Comparison of ENCODE assay signal across 8 mouse cellular contexts in the genomic region with DNA sequence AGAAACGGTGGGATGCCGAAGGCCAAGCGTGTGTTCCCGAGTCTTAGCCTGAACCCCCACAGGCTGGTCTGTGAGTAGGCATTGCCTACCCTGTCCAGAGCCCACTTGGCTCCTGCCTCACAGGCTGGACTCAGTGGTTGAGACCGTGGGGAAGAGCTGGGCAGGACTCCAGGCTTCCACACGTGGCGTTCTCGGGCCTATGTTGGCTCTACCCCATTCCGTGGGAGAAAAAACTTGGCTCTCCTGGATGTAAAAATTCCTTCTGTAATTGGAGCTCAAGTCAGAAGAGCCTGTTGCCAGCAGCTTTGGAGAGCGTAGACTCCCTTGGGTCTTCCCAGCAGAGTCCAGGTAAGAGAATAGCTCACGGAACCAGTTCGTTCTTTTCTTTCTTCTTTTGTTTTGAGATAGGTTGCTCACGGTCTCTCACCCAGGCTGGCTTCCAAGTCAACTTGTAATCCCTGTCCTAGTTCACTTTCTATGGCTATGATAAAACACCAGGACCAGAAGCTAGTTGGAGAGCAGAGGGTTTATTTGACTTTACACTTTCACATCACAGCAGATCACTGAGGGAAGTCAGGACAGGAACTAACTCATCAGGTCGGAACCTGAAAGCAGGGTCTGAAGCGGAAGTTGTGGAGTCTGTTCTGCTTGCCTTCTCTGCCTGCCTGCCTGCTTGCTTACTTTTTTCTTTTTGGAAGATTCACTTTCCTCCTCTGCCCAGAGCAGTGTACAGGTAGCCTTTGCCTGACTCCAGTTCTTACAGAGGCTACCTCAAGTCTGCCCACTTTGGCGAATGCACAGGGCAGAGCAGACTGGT. TPM values are rescaled to one million over a fixed set of nuclear protein-coding genes. Genes with fewer than 3 reads are reported as not detected.
DNase-seq lines count a peak whose midpoint lies in the region; ATAC-seq lines count a peak whose summit lies in the region.
"Had no signal": no experiment of that assay in that cellular context is flagged by ENCODE, and none has a peak within 500 bp of the region (broad histone marks: within the 10 kb centered on the region; RNA-seq: fewer than 3 reads in every experiment).

No protein-coding gene starts in this region.

- no peak overlapping the region for H3K4me2 ChIP-seq in limb, embryonic 12.5 days

- H3K4me1 ChIP-seq in limb, embryonic 12.5 days (replicated peaks) = peaks cover 13% of the 10 kb centered on the region; the same call in 1 of the 2 replicates
- peaks cover 8% of the 10 kb centered on the region for H3K4me1 ChIP-seq in limb, embryonic 10.5 days
- H3K4me1 ChIP-seq in brown adipose tissue, adult 24 weeks (ENCODE audit: control insufficient read depth, insufficient read depth, insufficient read length, low read length) = peaks cover 17% of the 10 kb centered on the region

- no peaks in the 10 kb centered on the region for H3K36me3 ChIP-seq in limb, embryonic 12.5 days
- H3K36me3 ChIP-seq in limb, embryonic 10.5 days = no peaks in the 10 kb centered on the region

- no peak for DNase-seq in limb, embryonic 10.5 days (ENCODE audit: low spot score)
- DNase-seq in gastrocnemius, postnatal 14 days = peak; percentile 29
- DNase-seq in retina, embryonic 14.5 days (ENCODE audit: low spot score) = no peak

- H3K27me3 ChIP-seq in limb, embryonic 12.5 days = no peaks in the 10 kb centered on the region
- no peaks in the 10 kb centered on the region for H3K27me3 ChIP-seq in limb, embryonic 10.5 days (ENCODE audit: low read depth, poor library complexity, severe bottlenecking)

- no peak for ATAC-seq in limb, embryonic 12.5 days (ENCODE audit: insufficient number of reproducible peaks, insufficient read depth, low FRiP score, low TSS enrichment, low read depth)
- ATAC-seq in neutrophil, adult 5-6 weeks (ENCODE audit: extremely low read depth, insufficient number of reproducible peaks, low FRiP score, poor library complexity, severe bottlenecking) = peak; percentile 78
- no peak for ATAC-seq in inflammation-experienced regulatory T-cells, adult 6 months
- ATAC-seq: hindbrain, embryonic 16.5 days had no signal

- 83% methylated on average over 16 of the region's 16 CpGs for WGBS in limb, embryonic 12.5 days
- 89% methylated on average over 16 of the region's 16 CpGs for WGBS in limb, embryonic 10.5 days

- H3K4me3 ChIP-seq in limb, embryonic 12.5 days (replicated peaks) = no peak overlapping the region
- no peak overlapping the region for H3K4me3 ChIP-seq in limb, embryonic 10.5 days
- H3K4me3 ChIP-seq in brown adipose tissue, adult 24 weeks (ENCODE audit: insufficient read depth, low read depth, low read length) = no peak overlapping the region

- no peaks in the 10 kb centered on the region for H3K9me3 ChIP-seq in limb, embryonic 12.5 days
- no peaks in the 10 kb centered on the region for H3K9me3 ChIP-seq in limb, embryonic 10.5 days (replicated peaks)

- intact Hi-C loops in gastrocnemius, postnatal 14 days (cut with DNase I; ENCODE audit: low total_unique reads) = no loop called here

- no peak overlapping the region for H3K9ac ChIP-seq in limb, embryonic 12.5 days (replicated peaks)

- peak overlapping the region; percentile 8; the same call in 1 of the 2 replicates for H3K27ac ChIP-seq in limb, embryonic 12.5 days
- no peak overlapping the region for H3K27ac ChIP-seq in limb, embryonic 10.5 days
- H3K27ac ChIP-seq in brown adipose tissue, adult 24 weeks (replicated peaks; ENCODE audit: low read depth, low read length) = peak overlapping the region; percentile 71

RNA-seq across cellular contexts. Expression of gene Cmbl, which starts 6.9 kb away (rescaled TPM):
- polyA plus RNA-seq in limb, embryonic 12.5 days (2016; fragmentation: Nextera tagmentation; extraction: Ambion mirVana) = 0.55 and 0.65 TPM in 2 replicates
- polyA plus RNA-seq in limb, embryonic 10.5 days (2016; fragmentation: Nextera tagmentation; extraction: Ambion mirVana) = 0.98 and 2.0 TPM in 2 replicates
- 45.8 and 86.8 TPM in 2 replicates for polyA plus RNA-seq in brown adipose tissue, adult 24 weeks (2012; ENCODE audit: insufficient read depth, insufficient read length, missing spikeins)
- total RNA-seq in gastrocnemius, postnatal 14 days (2021) = 10 to 100 TPM; 28.8 to 48.9 TPM
- total RNA-seq in neutrophil, adult 5-6 weeks (2017) = not detected in 2 replicates
- not detected for polyA plus RNA-seq in inflammation-experienced regulatory T-cells, adult 6 months (2017; shearing (Covaris generic))

RNA-seq across cellular contexts. Expression of gene Cct5, which starts 29.5 kb away (rescaled TPM):
- 585 and 607 TPM in 2 replicates for polyA plus RNA-seq in limb, embryonic 12.5 days (2016; fragmentation: Nextera tagmentation; extraction: Ambion mirVana)
- polyA plus RNA-seq in limb, embryonic 10.5 days (2016; fragmentation: Nextera tagmentation; extraction: Ambion mirVana) = 754 and 870 TPM in 2 replicates
- polyA plus RNA-seq in brown adipose tissue, adult 24 weeks (2012; ENCODE audit: insufficient read depth, insufficient read length, missing spikeins) = 134 and 155 TPM in 2 replicates
- total RNA-seq in gastrocnemius, postnatal 14 days (2021) = 100 to 1,000 TPM; 185 to 229 TPM
- total RNA-seq in neutrophil, adult 5-6 weeks (2017) = 164 and 183 TPM in 2 replicates
- polyA plus RNA-seq in inflammation-experienced regulatory T-cells, adult 6 months (2017; shearing (Covaris generic)) = 100 to 1,000 TPM; 381 to 446 (median 430) TPM

RNA-seq across cellular contexts. Expression of gene Fam173b, which starts 29.5 kb away (rescaled TPM):
- polyA plus RNA-seq in limb, embryonic 12.5 days (2016; fragmentation: Nextera tagmentation; extraction: Ambion mirVana) = 11.2 and 11.9 TPM in 2 replicates
- 13.7 and 14.7 TPM in 2 replicates for polyA plus RNA-seq in limb, embryonic 10.5 days (2016; fragmentation: Nextera tagmentation; extraction: Ambion mirVana)
- 16.8 and 26.4 TPM in 2 replicates for polyA plus RNA-seq in brown adipose tissue, adult 24 weeks (2012; ENCODE audit: insufficient read depth, insufficient read length, missing spikeins)
- 10 to 100 TPM; 11.1 to 12.2 TPM for total RNA-seq in gastrocnemius, postnatal 14 days (2021)
- 11.2 TPM in 2 replicates for total RNA-seq in neutrophil, adult 5-6 weeks (2017)
- 10 to 100 TPM; 22.1 to 28.3 (median 25.9) TPM for polyA plus RNA-seq in inflammation-experienced regulatory T-cells, adult 6 months (2017; shearing (Covaris generic))

RNA-seq across cellular contexts. Expression of gene March6, which starts 41.3 kb away (rescaled TPM):
- polyA plus RNA-seq in limb, embryonic 12.5 days (2016; fragmentation: Nextera tagmentation; extraction: Ambion mirVana) = 40.7 and 41.8 TPM in 2 replicates
- polyA plus RNA-seq in limb, embryonic 10.5 days (2016; fragmentation: Nextera tagmentation; extraction: Ambion mirVana) = 29.6 and 36.2 TPM in 2 replicates
- 24.6 and 36.6 TPM in 2 replicates for polyA plus RNA-seq in brown adipose tissue, adult 24 weeks (2012; ENCODE audit: insufficient read depth, insufficient read length, missing spikeins)
- 10 to 100 TPM; 71.2 to 77.3 TPM for total RNA-seq in gastrocnemius, postnatal 14 days (2021)
- 57.4 and 58.3 TPM in 2 replicates for total RNA-seq in neutrophil, adult 5-6 weeks (2017)
- 10 to 100 TPM; 21.4 to 25.1 (median 22.7) TPM for polyA plus RNA-seq in inflammation-experienced regulatory T-cells, adult 6 months (2017; shearing (Covaris generic))

Comparison
In these comparisons a context has a peak if more than half of its experiments do, and no peak if none do; other contexts are left out.
1. RNA of gene Cmbl, which starts 6.9 kb away (polyA plus RNA-seq): 45.8 to 86.8 TPM in brown adipose tissue, adult 24 weeks; 0.98 to 2.0 TPM in limb, embryonic 10.5 days, 0.55 to 0.65 TPM in limb, embryonic 12.5 days and not detected in inflammation-experienced regulatory T-cells, adult 6 months; every median in the first group is over 10 times any median in the second.